Mouse (Mus musculus) mouse embryonic stem cell (cell line): Measurements from ENCODE around the gene Upf3b.
"Not testable (repeated sequence)": the region's sequence is repeated elsewhere in the genome, so short reads cannot be mapped to it uniquely, and the experiment has no call there.

Experiments used
- in situ Hi-C, 2 experiments: fragments of 300-500 bp; cut with MboI; formaldehyde crosslinking; loops; 1 replicate in 1 of 2; 3 replicates in 1 of 2; pipeline ENCODE4 v1.14.3; 2019 to 2020; ENCODE audit warnings: low sequenced_read_pairs in 2 of 2, low pct_unique_long_range_greater_than_20kb in 1 of 2, mixed read lengths in 1 of 2; ENCODE audit not compliant: unreplicated experiment in 1 of 2

Gene Upf3b

DNA sequence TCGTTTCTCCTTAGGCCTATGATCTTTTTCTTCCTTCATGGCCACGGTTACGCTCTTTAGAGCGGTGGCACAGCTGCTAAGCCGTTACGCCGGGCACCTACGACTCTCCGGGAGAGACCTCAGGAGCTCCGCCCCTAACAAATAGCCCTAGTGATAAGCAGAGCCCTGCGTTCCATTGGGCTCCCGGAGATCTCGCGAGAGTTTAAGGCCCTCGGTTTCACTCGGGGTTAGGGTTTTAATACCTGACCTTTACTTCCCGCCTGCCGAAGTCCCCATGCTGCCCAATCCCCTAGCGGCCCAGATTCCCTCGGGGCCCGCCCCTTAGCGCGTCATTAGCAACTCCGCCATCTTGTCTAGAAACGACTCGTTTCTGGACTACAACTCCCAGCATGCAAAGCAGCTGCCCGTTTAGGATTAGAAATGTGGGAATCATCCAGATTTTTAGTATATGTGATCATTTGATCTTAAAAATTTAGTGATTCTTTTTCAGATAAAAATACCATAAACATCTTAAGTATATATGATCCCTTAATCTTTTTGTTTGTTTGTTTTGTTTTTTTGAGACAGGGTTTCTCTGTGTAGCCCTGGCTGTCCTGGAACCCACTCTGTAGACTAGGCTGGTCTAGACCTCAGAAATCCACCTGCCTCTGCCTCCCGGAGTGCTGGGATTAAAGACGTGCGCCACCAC lies at the start of gene Upf3b:
Upf3b (minus strand) TSS at position 130 of the 688 bp plus-strand sequence.
- in situ Hi-C loops: no loop called here

DNA sequence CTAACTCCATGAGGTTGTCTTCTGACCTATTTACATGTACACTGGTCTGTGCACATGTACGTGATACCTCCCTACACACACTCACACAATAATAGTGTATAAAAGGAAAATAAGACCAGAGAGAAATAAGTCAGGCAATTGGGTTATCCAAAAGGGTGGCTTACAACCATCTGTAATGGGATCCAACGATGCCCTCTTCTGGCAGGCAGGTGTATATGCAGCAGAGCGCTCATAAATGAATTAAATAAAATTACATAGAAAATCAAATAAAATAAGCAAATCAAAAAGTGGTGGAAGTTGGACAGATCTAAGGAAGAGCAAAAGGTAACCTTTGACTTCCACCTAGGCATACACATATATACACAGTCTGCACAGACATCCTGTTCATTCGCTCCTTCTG lies 47.7 kb upstream of the Upf3b start:
- in situ Hi-C loops: no loop called here

DNA sequence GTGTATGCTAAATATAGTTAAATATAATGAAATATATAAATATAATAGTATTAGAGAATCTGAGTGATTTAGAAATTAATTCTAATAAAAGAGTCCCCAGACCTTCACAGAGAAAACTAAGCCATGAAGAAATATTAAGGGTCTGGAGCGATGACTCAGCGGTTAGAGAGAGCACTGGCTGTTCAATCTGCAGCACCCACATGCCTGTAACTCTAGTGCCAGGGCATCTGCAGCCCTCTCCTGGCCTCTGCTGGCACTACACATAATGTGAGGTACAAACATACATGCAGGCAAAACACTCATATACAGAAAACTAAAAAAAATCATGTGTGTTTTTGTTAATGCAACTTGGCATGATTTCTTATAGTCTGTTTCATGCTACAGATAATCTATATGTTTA lies 34.8 kb upstream of the Upf3b start:
- in situ Hi-C loops: no loop called here

DNA sequence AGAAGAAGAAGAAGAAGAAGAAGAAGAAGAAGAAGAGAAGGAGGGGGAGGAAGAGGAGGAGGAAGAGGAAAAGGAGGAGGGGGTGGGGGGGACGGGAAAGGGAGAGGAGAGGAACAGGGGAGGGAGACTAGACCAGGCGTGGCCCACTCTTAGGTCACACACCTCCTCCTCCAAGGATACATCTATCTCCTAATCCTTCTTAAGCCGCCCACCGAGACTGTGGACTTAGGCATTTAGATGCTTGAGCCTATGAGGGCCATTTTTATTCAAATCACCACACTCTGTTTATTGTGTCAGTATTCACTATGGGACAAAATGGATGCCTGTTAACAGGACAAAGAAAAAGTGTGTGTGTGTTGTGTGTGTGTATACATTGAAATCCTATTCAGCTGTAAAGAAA lies 34.4 kb upstream of the Upf3b start:
- in situ Hi-C loops: not testable (repeated sequence)

DNA sequence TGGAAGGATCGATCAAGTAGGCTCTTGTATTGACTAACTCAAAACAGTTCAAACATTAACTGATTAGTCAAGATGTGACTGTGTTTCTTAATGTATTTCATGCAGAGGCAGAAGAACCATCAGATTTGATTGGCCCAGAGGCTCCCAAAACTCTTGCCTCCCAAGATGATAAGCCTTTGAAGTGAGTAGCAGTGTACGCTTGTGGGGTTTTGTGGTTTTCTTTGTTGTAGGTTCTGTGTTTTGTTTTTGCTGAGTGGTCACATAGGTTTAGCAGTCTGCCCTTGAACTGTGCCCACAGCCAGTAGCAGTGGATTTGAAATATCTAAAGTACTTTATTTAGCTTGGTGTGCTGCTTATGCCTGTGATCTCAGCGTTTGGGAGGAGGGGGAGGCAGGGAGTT lies 31.6 kb upstream of the Upf3b start:
- in situ Hi-C loops: no loop called here

DNA sequence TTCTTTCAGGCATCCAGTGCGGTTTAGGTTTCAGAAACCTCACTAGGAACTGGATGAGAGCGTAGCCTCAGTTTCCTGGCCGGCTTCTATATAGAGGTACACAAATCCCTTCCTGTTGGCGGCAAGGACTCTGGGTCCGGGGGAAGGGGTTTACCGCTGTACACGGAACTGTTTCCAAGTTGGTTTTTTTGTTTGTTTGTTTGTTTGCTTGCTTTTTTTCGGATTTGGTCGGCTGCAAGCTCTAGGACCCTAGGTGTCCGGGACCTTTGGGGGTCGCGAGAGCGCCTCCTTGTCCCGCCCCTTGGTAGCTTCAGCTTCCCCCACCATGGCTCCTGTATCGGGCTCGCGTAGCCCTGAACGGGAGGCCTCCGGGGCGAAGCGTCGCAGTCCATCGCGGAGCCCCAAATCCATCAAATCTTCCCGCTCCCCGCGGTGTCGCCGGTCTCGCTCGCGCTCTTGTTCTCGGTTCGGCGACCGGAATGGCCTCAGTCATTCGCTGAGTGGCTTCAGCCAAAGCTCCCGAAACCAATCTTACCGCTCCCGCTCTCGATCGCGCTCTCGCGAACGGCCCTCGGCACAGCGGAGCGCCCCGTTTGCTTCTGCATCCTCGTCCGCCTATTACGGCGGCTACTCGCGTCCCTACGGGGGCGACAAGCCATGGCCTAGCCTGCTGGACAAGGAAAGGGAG lies 16.7 kb upstream of the Upf3b start, which contains the start of gene Nkap:
Nkap (plus strand) TSS at position 125 of the 688 bp plus-strand sequence.
- in situ Hi-C loops: no loop called here

DNA sequence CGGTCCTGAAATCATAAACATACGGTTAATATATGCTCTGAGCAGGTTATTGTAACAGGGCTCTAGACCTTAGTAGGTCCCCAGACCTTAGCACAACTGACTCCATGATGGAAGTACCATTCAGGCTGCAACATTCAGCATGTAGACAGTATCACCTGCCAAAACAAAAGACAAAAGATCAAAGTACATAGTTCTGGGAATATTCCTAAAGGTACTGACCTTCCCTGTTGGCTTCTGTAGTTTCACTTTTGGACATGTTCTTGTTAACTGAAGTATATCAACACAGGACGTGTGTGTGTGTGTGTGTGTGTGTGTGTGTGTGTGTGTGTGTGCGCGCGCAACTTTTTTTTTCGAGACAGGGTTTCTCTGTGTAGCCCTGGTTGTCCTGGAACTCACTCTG lies 15.4 kb upstream of the Upf3b start:
- in situ Hi-C loops: no loop called here

DNA sequence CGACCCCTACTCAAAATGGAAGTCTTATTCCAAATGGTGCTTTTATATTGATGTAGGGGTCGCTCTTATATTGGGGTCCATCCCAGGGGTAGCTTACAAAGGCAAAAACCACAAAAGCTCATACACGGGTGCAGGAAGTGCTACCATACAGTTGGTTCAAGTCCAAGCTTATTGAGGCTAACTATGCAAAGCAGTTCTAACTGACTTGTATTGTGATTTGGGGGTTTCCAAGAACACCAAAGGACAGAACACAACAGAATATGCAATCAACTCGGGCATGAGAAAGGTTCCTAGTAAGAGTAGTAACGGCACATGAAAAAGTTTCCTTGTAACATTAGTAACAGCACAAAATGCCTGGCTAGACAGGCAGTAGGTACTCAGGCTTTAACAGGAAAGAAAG lies 10.1 kb upstream of the Upf3b start:
- in situ Hi-C loops: no loop called here

DNA sequence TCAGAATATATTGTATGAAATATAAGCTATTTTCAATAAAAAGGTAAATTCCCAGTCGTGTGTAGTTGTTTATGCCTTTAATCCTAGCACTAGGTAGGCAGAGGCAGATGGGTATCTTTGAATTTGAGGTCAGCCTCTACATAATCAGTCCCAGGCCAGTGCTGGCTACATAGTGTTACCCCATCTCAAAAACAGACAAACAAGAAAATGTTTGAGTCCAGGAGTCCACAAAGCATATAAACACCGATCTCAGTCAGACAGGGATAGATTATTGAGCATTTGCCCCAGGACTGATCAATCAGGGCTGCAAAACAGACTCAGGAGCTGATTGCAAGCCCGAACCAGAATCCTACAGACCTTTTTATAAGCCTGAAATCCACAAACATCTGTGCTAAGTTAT lies 9.5 kb upstream of the Upf3b start:
- in situ Hi-C loops: no loop called here

DNA sequence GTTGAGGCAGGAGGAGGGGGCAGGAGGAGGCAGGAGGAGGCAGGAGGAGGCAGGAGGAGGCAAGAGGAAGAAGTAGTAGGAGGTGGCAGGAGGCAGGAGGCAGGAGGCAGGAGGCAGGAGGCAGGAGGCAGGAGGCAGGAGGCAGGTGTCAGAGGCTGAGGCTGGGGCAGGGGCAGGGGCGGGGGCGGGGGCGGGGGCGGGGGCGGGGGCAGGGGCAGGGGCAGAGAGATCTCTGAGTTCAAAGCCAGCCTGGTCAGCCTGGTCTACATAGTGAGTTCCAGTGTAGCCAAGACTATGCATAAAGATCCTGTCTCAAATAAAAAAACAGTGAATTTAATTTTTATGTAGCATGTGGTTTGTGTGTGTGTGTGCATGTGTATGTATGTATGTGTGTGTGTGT lies 7.0 kb upstream of the Upf3b start:
- in situ Hi-C loops: no loop called here

DNA sequence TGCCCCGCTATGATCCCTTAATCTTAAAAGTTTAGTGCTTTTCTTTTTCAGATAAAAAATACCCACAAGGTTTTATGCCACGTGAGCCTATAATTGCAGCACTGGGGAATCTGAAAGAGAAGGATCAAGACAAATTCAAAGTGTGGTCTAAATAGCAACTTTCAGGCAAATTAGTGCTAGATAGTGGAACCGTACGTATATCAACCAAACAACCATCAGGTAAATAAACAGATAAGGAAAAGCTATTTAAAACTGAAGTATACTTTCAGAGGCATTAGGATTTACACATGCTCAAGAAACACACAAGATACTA lies 715 bp upstream of the Upf3b start:
- in situ Hi-C loops: no loop called here

DNA sequence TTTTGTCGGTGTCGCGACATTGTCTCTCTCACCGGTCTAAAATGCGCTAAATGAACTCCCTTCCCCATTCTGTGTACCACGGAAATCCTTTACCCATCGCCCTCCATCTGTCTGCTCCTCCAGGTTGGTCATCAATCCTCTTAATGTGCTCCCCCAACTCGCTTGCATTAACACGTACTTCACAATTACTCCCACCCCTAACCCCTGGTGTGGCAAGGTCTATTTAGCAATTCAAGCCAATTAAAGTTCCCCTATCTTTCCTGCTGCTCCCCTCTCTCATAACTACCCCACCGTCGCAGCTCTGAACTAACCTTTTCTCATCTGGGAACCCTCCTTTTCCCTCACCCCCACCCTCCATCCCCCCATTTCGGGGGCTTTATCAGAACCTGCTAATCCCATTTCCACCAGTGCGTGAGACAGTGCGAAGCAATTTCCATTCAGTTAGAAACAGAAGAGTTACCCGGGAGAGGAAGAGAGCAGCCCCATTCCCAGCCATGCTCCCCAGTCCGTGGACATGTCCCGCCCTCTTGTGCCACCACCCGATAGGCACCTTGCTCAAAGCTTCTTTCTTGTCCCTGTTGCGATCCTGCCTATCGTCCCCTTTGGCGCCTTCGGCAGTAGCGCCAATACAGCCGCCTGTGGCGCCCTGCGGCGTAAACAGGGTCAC lies 463 bp downstream of the Upf3b start:
- in situ Hi-C loops: no loop called here

DNA sequence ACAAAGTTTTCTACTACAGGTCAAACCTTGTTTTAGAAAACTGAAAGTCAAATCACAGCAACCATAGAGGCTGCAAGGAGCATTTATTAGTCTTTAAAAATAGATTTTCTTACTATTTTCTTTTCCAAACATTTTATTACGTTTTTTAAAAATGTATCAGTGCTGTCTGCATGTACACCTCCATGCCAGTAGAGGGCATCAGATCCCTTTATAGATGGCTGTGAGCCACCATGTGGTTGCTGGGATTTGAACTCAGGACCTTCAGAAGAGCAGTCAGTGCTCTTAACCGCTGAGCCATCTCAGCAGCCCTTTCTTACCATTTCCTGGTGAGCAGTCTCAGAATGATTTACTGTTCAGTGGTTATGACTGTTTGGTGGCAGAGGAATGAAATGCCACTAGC lies 6.3 kb downstream of the Upf3b start:
- in situ Hi-C loops: no loop called here

DNA sequence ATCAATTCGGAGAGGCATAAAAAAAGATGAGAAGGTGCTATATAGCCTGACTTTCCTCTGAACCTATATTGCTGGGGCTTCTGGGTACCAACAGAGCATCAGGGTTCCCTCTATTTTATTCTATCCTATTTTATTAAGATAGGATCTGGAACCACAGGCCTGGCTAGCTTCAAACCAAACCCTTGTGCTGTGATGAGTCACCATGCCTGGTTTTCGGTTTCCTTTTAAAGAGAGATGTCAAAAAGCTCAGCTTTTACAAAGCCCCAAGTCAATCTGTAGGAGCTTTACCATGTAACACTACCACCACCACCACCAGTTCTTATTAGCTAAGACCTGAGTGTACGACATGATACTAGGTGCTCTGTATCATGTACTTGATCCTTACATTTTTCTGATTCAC lies 11.4 kb downstream of the Upf3b start:
- in situ Hi-C loops: no loop called here

DNA sequence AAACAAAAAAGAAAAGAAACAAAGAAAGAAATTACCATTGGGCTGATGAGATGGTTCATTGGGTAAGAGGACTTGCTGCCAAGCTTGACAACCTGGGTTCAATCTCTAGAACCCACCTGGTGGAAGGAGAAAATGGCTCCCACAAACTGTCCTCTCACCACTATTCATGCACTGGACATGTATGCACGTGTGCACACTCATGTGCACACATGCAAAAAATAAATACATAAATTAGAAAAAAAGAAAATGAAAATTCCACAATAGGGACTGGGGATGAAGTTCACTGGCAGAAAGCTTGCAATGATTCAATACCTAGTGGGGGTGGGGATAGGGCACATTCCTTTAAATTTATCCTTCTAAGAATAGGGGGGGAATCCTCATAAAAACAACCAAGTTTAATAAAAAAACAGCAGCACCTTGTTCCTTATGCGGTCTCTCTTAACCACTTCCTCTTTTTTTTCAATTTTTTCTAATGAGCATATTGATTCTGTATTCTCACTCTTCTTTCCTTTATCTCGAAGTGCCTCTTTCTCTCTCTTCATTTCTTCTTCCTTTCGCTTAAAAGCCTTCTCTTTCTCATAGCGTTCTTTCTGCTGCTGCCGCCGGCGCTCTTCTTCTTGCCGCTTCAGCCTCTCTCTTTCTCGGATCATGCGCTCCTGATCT lies 14.9 kb downstream of the Upf3b start:
- in situ Hi-C loops: no loop called here

DNA sequence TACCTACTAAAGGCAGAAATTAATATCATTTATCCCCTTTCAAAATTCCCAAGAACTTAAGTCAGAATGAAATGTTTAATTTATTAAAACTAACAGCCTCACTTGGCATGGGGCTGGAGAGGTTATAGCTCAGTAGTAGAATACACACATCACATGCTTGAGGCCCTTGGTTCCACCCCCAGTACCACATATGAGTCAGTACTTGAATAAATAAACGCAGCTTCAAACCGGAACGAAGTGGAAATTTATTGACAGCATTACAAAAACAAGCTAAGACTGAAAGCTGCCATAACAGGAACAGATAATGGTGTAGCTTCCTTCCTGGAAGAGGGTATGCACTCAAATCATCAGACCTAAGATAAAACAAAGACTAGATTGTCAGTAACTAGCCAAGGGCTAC lies 18.7 kb downstream of the Upf3b start:
- in situ Hi-C loops: no loop called here

DNA sequence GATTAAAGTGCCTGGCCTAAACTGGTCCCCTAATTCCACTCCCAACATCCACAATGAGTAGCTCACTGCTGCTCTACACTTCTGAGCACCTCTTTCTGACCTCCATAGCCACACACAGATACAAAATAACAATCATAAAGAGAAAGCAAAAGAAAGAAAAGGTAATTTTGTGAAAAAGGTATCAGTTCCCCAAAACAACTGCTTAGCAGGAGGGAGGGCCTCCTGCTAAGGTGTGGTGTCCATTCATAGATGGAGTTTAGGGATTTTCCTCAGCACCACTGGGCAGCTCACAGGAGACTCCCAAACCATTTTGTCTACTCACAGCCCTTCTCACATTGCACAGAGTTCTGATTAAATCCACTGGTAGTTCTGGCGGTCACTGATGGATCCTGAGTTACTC lies 21.3 kb downstream of the Upf3b start:
- in situ Hi-C loops: no loop called here

DNA sequence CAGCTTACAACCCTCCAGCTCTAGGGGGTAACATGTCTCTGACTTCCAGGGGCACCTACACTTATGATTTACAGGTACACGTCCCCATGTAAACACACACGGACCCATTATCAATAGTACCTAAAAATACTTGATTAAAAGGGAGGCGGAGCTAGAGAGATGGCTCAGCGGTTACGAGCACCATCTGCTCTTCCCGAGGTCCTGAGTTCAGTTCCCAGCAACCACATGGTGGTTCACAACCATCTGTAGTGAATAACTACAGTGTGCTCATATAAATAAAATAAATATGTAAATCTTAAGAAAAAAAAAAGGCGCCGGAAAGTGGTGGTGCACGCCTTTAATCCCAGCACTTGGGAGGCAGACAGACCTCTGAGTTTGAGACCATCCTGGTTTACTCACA lies 24.5 kb downstream of the Upf3b start:
- in situ Hi-C loops: no loop called here

DNA sequence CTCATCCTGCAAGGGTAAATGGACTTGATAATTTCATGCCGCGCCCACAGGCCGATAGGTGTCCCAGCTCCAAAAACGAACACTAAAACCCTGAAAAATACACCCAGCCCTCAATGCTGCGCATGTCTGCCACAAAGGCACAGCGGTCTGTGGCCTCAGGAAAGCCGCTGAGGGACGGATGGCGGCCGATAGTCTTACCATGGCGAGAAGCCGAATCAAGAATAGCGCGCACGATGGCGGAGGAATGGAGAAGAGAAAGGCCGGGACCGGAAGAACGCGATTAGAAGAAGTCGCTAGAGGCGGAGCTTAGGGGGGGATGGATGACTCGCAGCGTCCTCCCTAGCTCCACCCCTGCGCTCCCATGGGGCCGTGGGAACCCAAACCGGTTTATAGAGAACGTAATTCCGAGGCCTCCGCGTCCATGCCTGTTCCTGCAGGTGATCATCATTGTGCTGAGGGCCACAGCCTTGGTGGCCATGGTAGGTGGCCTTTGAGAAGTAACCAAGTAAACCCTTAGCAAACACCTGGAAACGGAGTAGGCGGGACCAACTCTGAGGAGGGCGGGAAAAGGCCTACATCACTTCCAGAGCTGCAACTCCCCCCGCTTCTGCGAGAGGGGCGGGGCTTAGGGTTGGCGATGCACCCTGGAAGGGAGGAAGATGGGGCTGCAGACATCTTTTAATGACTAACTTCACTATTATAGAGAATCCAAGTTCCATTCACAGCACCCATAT lies 25.0 kb downstream of the Upf3b start, which contains the start of gene Rpl39:
Rpl39 (minus strand) TSS at position 476 of the 734 bp plus-strand sequence.
- in situ Hi-C loops: no loop called here
